In genomic region chr1:144243511-144243910, GRCm38 (mm10) we compare ENCODE assay signal across 9 mouse cellular contexts. TPM values are rescaled to one million over a fixed set of nuclear protein-coding genes. Genes with fewer than 3 reads are reported as not detected.
DNase-seq lines count a peak whose midpoint lies in the region; ATAC-seq and TF ChIP-seq lines count a peak whose summit lies in the region.
"Had no signal": no experiment of that assay in that cellular context is flagged by ENCODE, and none has a peak within 500 bp of the region (broad histone marks: within the 10 kb centered on the region; RNA-seq: fewer than 3 reads in every experiment).

No protein-coding gene starts in this region.

- 41% methylated on average over 1 of the region's 1 CpGs for WGBS in heart, postnatal 0 days

- no peaks in the 10 kb centered on the region for H3K9me3 ChIP-seq in heart, postnatal 0 days (replicated peaks; ENCODE audit: control insufficient read depth, low read length)

- no peak overlapping the region for H3K9ac ChIP-seq in heart, postnatal 0 days (replicated peaks; ENCODE audit: low read depth, low read length)

- no peaks in the 10 kb centered on the region for H3K27me3 ChIP-seq in heart, postnatal 0 days (ENCODE audit: control insufficient read depth, insufficient read depth, low read length)

- intact Hi-C loops in gastrocnemius, postnatal 14 days (cut with DNase I; ENCODE audit: low total_unique reads) = no loop called here

- TF ChIP-seq EP300 in heart, postnatal 0 days (IDR thresholded peaks at IDR 0.05; ENCODE audit: low read depth) = no peak

- no peaks in the 10 kb centered on the region for H3K36me3 ChIP-seq in heart, postnatal 0 days (replicated peaks; ENCODE audit: control insufficient read depth, insufficient read depth, low read length)

- H3K4me1 ChIP-seq in heart, postnatal 0 days (ENCODE audit: control insufficient read depth, insufficient read depth) = no peaks in the 10 kb centered on the region

- no peak; the same call in 1 of the 2 replicates for ATAC-seq in heart, postnatal 0 days (ENCODE audit: insufficient read depth, low read depth)

- TF ChIP-seq CTCF in heart, postnatal 0 days (IDR thresholded peaks at IDR 0.05; ENCODE audit: low read depth) = peak; percentile 46

- DNase-seq in gastrocnemius, postnatal 14 days = peak; percentile 19
- no peak for DNase-seq in gastrocnemius, adult 8-10 months (ENCODE audit: low spot score in 2 of 2)
- DNase-seq in urinary bladder, postnatal 14 days (ENCODE audit: low spot score) = peak; percentile 34
- no peak for DNase-seq in urinary bladder, postnatal 25 days (ENCODE audit: low spot score)
- peak; percentile 19 for DNase-seq in heart, postnatal 0 days (ENCODE audit: low spot score)
- peak; percentile 11 to 24 for DNase-seq in layer of hippocampus, postnatal 10 days (ENCODE audit: low spot score in 2 of 2)
- DNase-seq in right cerebral cortex, postnatal 25 days = peak; percentile 6
- no peak for DNase-seq in cerebellum, postnatal 36 days

- no peak overlapping the region for H3K4me2 ChIP-seq in heart, postnatal 0 days (ENCODE audit: low read depth, low read length)

- no peak overlapping the region for H3K27ac ChIP-seq in heart, postnatal 0 days (ENCODE audit: low read depth)

- no peak overlapping the region for H3K4me3 ChIP-seq in heart, postnatal 0 days (ENCODE audit: low read depth, low read length)

RNA-seq across cellular contexts. Expression of gene Rgs1, which starts 5.5 kb away (rescaled TPM):
- total RNA-seq in gastrocnemius, postnatal 14 days (2021) = not detected
- not detected for total RNA-seq in gastrocnemius, adult 8-10 months (2022)
- total RNA-seq in heart, postnatal 0 days (2014; rRNA removed; ENCODE audit: low replicate concordance) = 1.5 and 2.3 TPM in 2 replicates
- polyA plus RNA-seq in heart, postnatal 0 days (2015; fragmentation: Nextera tagmentation; extraction: Ambion mirVana) = 0.29 and 0.40 TPM in 2 replicates
- not detected for total RNA-seq in layer of hippocampus, postnatal 10 days (2021)
- polyA plus RNA-seq: neural tube, embryonic 11.5 days had no signal

Comparison
In these comparisons a context has a peak if more than half of its experiments do, and no peak if none do; other contexts are left out.
1. DNase-seq: peak in gastrocnemius, postnatal 14 days (single experiment), urinary bladder, postnatal 14 days (single experiment), heart, postnatal 0 days (single experiment), layer of hippocampus, postnatal 10 days (2 of 2) and right cerebral cortex, postnatal 25 days (single experiment); none in gastrocnemius, adult 8-10 months (0 of 2), urinary bladder, postnatal 25 days (single experiment) and cerebellum, postnatal 36 days (0 of 2).